Mouse (Mus musculus) heart, postnatal 0 days (tissue): ENCODE results near the gene Rarg.

ENCODE experiments used
- CTCF ChIP-seq: IDR thresholded peaks from 2 replicates; pipeline ENCODE4 v1.5.1; 2016; ENCODE audit warnings: antibody characterized with exemption, control low read depth, low read depth
- EP300 ChIP-seq: IDR thresholded peaks from 2 replicates; pipeline ENCODE4 v1.6.1; 2016; ENCODE audit warnings: antibody characterized with exemption, low read depth

DNA sequence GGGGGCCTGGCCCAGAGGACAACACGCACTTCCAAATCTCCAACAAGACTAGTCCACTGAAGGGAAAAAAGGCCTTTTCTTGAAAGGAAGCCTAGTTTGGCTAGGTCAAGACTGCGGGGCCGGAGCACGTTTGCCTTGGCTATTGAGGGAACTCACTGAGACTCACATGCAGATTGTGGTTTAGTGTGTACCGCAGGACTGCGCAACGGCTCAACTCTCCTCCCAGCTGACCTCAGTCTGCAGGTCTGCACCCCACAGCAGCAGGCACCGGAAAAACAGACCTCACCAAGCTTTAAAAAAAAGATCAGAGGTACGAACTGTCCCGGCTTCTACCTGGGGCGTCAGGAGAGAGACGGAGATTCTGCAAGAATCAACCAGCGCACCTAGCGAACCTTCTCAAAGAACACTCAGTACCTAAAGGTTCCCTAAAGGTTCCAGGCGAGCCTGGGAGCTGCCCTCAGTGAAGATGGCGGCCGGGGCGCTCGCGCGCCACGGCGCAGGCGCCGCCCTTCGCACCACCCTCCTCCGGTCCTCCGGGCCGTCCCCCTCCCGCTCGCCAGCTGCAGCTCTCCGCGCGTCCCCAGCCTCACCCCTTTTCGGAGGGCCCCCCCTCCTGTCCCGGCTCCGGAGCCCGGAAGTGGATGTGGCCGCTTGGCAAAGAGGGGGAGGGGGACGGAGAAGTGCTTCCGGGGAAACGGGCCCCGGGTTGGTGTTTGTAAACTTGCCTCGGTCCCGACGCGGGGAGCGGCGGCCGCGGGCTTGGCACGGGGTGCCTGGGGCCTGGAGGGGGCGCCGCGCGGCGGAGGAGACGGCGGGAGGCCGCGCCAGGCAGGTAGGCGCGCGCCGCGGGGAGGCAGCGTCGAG is 54.1 kb downstream of the Rarg start, which contains the start of gene Zfp740:
- TF ChIP-seq CTCF (no peak), EP300 (peak; percentile 77; the same call in 1 of the 2 replicates)
